Mouse (Mus musculus) ES-Bruce4 (cell line): ENCODE results near the gene Zfp697. TPM values are rescaled to one million over a fixed set of nuclear protein-coding genes. Genes with fewer than 3 reads are reported as not detected.
"Not testable (repeated sequence)": the region's sequence is repeated elsewhere in the genome, so short reads cannot be mapped to it uniquely, and the experiment has no call there.

Source experiments
- H3K27ac ChIP-seq: 2 replicates; pipeline ENCODE4 v1.5.1; 2012; ENCODE audit warnings: low read length, inconsistent platforms; ENCODE audit not compliant: insufficient read depth
- H3K27me3 ChIP-seq: 2 replicates; pipeline ENCODE4 v1.6.1; 2012; ENCODE audit warnings: mild to moderate bottlenecking, low read length, inconsistent platforms; ENCODE audit not compliant: control insufficient read depth, poor library complexity, insufficient read depth, severe bottlenecking
- H3K36me3 ChIP-seq: 2 replicates; pipeline ENCODE4 v1.6.1; 2012; ENCODE audit warnings: inconsistent platforms, mild to moderate bottlenecking, low read length, moderate library complexity; ENCODE audit not compliant: control insufficient read depth, poor library complexity, insufficient read depth, severe bottlenecking
- H3K4me1 ChIP-seq: one replicate; pipeline ENCODE4 v1.8.1; 2011; ENCODE audit warnings: low read length; ENCODE audit not compliant: control insufficient read depth, insufficient read depth
- H3K4me3 ChIP-seq: 2 replicates; pipeline ENCODE4 v1.5.1; 2011; ENCODE audit warnings: low read depth, mild to moderate bottlenecking, low read length
- H3K9ac ChIP-seq: 2 replicates; pipeline ENCODE4 v1.6.1; 2012; ENCODE audit warnings: low read depth, mild to moderate bottlenecking, inconsistent platforms; ENCODE audit not compliant: poor library complexity, severe bottlenecking
- H3K9me3 ChIP-seq: replicated peaks from 2 replicates; pipeline ENCODE4 v1.6.1; 2012; ENCODE audit warnings: mild to moderate bottlenecking, low read length, inconsistent platforms; ENCODE audit not compliant: control insufficient read depth, poor library complexity, insufficient read depth, severe bottlenecking
- polyA plus RNA-seq: library from polyadenylated mRNA; stranded (reverse); fragments of >200 nt; gene quantifications from 2 replicates; pipeline ENCODE4 v1.2.4, GENCODE M21; 2011; ENCODE audit warnings: low read depth; ENCODE audit not compliant: missing spikeins, insufficient read depth, insufficient read length

Gene Zfp697
- polyA plus RNA-seq, 1 experiment: 8.2 TPM

- H3K27me3 ChIP-seq, H3K9ac ChIP-seq, H3K4me1 ChIP-seq, H3K27ac ChIP-seq, H3K9me3 ChIP-seq, H3K4me3 ChIP-seq, H3K36me3 ChIP-seq: not testable (repeated sequence)
Measured at GRCm38 (mm10) chr3:98471499-98471898, 89.2 kb downstream of the Zfp697 start.

GRCm38 (mm10) chr3:98494184-98494583 is 111.9 kb downstream of the Zfp697 start:
- H3K9ac ChIP-seq, H3K4me1 ChIP-seq, H3K36me3 ChIP-seq, H3K27me3 ChIP-seq, H3K9me3 ChIP-seq, H3K27ac ChIP-seq, H3K4me3 ChIP-seq: not testable (repeated sequence)

GRCm38 (mm10) chr3:98495055-98495454 is 112.8 kb downstream of the Zfp697 start:
- not testable (repeated sequence) for H3K27me3 ChIP-seq, H3K4me3 ChIP-seq, H3K9ac ChIP-seq, H3K9me3 ChIP-seq, H3K4me1 ChIP-seq, H3K27ac ChIP-seq, H3K36me3 ChIP-seq

- not testable (repeated sequence) for H3K36me3 ChIP-seq, H3K27ac ChIP-seq, H3K4me3 ChIP-seq, H3K9ac ChIP-seq, H3K27me3 ChIP-seq, H3K9me3 ChIP-seq, H3K4me1 ChIP-seq
Measured at GRCm38 (mm10) chr3:98496762-98497161, 114.5 kb downstream of the Zfp697 start.

- not testable (repeated sequence) for H3K4me3 ChIP-seq, H3K27ac ChIP-seq, H3K27me3 ChIP-seq, H3K9ac ChIP-seq, H3K36me3 ChIP-seq, H3K9me3 ChIP-seq, H3K4me1 ChIP-seq
Measured at GRCm38 (mm10) chr3:98497401-98497800, 115.1 kb downstream of the Zfp697 start.

GRCm38 (mm10) chr3:98507229-98507628 is 125.0 kb downstream of the Zfp697 start:
- not testable (repeated sequence) for H3K9me3 ChIP-seq, H3K4me3 ChIP-seq, H3K36me3 ChIP-seq, H3K27me3 ChIP-seq, H3K9ac ChIP-seq, H3K4me1 ChIP-seq, H3K27ac ChIP-seq

GRCm38 (mm10) chr3:98510414-98510813 is 128.2 kb downstream of the Zfp697 start, which contains the start of gene Hsd3b4:
Hsd3b4 (minus strand) TSS chr3:98510514.
- not testable (repeated sequence) for H3K9ac ChIP-seq, H3K27ac ChIP-seq, H3K9me3 ChIP-seq, H3K36me3 ChIP-seq, H3K4me1 ChIP-seq, H3K4me3 ChIP-seq, H3K27me3 ChIP-seq

- not testable (repeated sequence) for H3K27ac ChIP-seq, H3K4me1 ChIP-seq, H3K36me3 ChIP-seq, H3K9ac ChIP-seq, H3K9me3 ChIP-seq, H3K4me3 ChIP-seq, H3K27me3 ChIP-seq
Measured at GRCm38 (mm10) chr3:98522779-98523178, 140.5 kb downstream of the Zfp697 start.

- not testable (repeated sequence) for H3K27ac ChIP-seq, H3K27me3 ChIP-seq, H3K4me1 ChIP-seq, H3K9ac ChIP-seq, H3K36me3 ChIP-seq, H3K9me3 ChIP-seq, H3K4me3 ChIP-seq
Measured at GRCm38 (mm10) chr3:98524552-98524951, 142.3 kb downstream of the Zfp697 start.

- H3K9me3 ChIP-seq, H3K36me3 ChIP-seq, H3K4me3 ChIP-seq, H3K9ac ChIP-seq, H3K27me3 ChIP-seq, H3K4me1 ChIP-seq, H3K27ac ChIP-seq: not testable (repeated sequence)
Measured at GRCm38 (mm10) chr3:98524978-98525377, 142.7 kb downstream of the Zfp697 start.
